Mouse (Mus musculus) heart, postnatal 25 days (tissue): ENCODE measurements around the gene Zfp618. TPM values are rescaled to one million over a fixed set of nuclear protein-coding genes. Genes with fewer than 3 reads are reported as not detected.
A peak's percentile ranks its signal among the peaks of the same experiment; 100 is the strongest.

ENCODE experiments used
- DNase-seq: peaks from one replicate; pipeline ENCODE4 v3.0.0; 2022; ENCODE audit warnings: low spot score
- intact Hi-C: fragments of 180-260 bp; cut with DNase I; formaldehyde crosslinking; loops from one replicate; pipeline ENCODE4 v1.15.1; 2025
- total RNA-seq, 2 experiments: library from RNA; stranded (reverse); gene quantifications; 2 replicates each; pipeline ENCODE4 v1.2.3; 2021

Zfp618 gene
- total RNA-seq, 2 experiments from 2014 or later, result 0.36 to 0.48 TPM

DNA sequence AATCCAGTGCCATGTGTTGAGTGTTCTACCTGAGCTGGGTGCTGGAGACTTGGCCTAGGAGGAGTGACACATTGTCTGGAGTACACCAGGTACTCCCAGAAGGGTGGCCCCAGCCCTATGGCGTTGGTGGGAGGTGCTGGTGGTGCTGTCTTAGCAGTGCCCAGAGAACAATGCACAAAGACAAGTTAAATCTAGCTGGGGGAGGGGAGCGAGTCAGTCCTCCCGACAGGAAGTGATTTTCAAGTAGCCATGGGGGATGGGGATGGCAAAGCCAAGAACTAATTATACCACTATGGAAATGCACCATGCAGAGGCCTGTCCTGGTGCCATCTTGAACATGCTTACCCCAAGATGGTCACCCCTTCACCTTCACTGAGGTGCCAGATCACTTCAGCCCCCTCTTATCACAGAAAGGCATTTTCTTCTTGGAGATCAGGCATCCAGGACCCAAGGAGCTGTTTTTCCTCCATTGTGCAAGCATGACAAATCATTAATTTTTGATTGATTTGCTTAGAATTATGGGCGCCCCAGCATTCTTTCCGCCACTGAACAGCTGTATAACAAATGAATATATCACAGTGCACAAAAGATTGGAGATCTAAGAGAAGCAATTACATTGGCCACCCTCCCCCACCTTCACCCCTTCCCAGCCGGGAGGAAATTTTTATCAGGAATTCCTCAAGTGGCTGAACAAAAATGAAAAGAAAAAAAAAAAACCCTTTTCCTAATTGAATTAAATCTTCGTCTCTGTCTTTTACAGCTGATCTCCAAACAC is 91.5 kb downstream of the Zfp618 start:
- intact Hi-C loops, result no loop called here
- no peak for DNase-seq

GRCm38 (mm10) chr4:63057581-63057980 is 92.2 kb downstream of the Zfp618 start:
- intact Hi-C loops, result no loop called here
- DNase-seq, result no peak

- DNase-seq, result no peak
- intact Hi-C loops, result no loop called here
These were observed 93.3 kb downstream of the Zfp618 start for GRCm38 (mm10) chr4:63058686-63059085.

DNA sequence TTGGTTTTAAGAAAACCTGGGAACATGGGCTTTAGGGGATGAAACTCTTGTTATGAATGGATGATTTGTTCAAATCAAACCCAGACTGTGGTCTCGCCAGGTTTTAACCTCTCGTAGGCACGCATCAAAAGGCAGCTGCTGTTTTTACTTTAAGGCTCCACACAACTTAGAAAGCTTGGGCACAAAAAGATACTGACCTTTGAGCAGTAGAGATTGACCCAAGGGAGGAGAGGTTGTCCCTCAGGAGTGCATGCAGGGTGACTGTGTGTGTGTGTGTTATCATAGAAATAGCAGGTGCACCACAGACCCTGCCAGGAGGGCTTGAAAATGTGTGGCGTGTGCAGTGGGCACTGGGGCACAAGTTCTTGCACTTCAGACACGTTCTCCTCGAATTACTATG is 95.0 kb downstream of the Zfp618 start:
- intact Hi-C loops, result no loop called here
- DNase-seq, result no peak

DNA sequence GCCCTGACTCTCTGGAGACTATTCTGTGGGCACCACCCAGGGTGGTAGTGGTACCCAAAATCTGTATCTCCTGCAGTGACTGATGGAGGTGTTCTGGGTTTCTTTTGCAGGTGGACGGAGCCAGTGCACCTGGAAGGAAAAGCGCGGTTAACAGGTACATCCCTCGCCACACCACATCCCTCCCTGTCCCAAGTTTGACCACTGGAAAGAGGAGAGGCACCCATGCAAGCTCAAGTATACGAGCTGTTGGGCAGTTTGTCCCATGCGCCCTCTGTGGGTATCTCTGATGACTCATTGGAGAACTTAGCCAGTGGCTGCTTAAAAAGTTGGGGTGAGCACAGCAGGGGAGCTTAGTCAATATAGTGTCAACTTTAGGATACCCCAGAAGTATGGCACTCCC is 96.0 kb downstream of the Zfp618 start:
- intact Hi-C loops, result no loop called here
- no peak for DNase-seq

GRCm38 (mm10) chr4:63063360-63063759 is 98.0 kb downstream of the Zfp618 start:
- no peak for DNase-seq
- intact Hi-C loops, result no loop called here

DNA sequence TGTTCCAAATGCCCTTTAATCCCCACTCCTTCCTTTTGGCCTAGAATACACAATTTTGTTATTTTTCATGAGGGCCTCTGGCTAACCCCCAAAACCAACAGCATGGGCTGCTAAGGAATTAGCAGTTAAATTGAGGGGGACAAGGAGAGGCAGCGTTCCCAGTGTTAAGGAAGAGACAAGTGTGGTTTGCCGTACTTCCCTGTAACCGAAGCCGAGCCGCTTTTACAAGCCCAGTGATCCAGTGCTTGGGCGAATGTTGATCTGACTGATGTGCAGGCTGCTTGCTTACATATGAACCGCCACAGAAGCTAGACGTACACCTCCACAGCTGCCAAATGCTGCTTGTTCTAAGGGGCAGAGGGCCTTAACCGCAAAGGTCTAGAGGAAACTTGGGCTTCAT is 99.5 kb downstream of the Zfp618 start:
- intact Hi-C loops, result no loop called here
- no peak for DNase-seq

GRCm38 (mm10) chr4:63066796-63067195 is 101.4 kb downstream of the Zfp618 start:
- DNase-seq, result no peak

DNA sequence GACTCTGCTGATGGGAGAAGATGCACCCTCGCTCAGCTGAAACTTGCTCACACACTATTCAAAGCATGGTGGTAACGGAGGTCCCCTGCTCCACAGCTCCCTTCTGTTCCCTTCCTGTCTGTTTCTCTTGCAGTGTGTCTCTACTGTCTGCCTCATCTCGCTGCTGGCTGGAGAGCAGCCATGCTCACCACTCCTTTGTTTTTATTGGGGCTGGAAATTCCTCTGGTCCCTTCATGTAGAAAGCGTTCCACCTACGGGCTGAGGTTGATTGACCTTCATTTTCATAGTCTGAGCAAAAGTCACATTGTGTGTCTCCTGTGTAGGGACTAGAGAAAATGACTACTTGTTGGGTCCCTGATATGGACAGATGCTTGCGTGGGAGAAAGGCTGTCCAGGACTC is 102.4 kb downstream of the Zfp618 start:
- intact Hi-C loops, result no loop called here
- DNase-seq, result no peak

More at GRCm38 (mm10) chr4:63066796-63067195, 101.4 kb downstream of the Zfp618 start:
- intact Hi-C loops, result no loop called here

DNA sequence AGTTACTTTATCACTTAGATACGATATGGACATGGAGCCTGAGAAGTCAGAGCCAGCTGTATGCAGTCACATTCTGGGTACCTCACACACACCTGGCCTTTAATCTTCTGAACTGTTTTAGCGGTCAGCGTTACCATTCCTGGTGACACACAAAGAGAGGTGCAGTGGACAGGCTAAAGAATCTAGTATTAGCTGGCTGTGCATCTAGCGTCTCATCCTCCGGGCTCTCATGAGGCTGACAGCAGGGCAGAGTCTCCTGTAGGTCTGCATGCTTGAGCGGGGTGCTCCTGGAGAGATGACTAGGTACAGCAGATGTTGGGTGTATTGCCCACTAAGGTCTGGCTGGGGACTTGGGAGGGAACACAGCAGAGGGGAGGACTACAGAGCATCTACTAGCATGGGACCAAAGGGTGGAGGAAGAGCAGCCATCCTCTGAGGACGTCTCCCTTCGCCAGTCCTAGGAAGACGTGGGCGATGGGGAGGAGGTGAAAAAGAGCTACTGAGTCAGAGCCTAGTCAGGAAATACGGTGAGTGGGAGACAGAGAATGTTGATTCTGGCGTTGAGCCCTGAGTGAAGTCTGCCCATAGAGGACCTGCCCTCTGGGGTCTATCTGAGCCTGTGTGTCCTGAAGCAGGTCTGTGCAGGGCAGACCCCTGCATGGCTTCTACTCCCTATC is 103.3 kb downstream of the Zfp618 start:
- DNase-seq, result no peak
- intact Hi-C loops, result no loop called here

- DNase-seq, result no peak
- intact Hi-C loops, result no loop called here
These were observed 106.3 kb downstream of the Zfp618 start for GRCm38 (mm10) chr4:63071413-63072260.

- intact Hi-C loops, result no loop called here
- no peak for DNase-seq
These were observed 107.8 kb downstream of the Zfp618 start for GRCm38 (mm10) chr4:63073139-63073538.

- no peak for DNase-seq
- intact Hi-C loops, result no loop called here
These were observed 113.8 kb downstream of the Zfp618 start for GRCm38 (mm10) chr4:63079159-63079558.

- peak; percentile 42 for DNase-seq
- intact Hi-C loops, result no loop called here
These were observed 119.1 kb downstream of the Zfp618 start for GRCm38 (mm10) chr4:63084473-63084889.

- intact Hi-C loops, result loop anchor here (5.0 kb wide), 1 partner anchor 82 kb away; no protein-coding TSS in a partner anchor
- DNase-seq, result no peak
These were observed 124.1 kb downstream of the Zfp618 start for GRCm38 (mm10) chr4:63089484-63089883.

GRCm38 (mm10) chr4:63091151-63091550 is 125.8 kb downstream of the Zfp618 start:
- intact Hi-C loops, result no loop called here
- DNase-seq, result no peak

GRCm38 (mm10) chr4:63097603-63098002 is 132.2 kb downstream of the Zfp618 start:
- DNase-seq, result no peak

DNA sequence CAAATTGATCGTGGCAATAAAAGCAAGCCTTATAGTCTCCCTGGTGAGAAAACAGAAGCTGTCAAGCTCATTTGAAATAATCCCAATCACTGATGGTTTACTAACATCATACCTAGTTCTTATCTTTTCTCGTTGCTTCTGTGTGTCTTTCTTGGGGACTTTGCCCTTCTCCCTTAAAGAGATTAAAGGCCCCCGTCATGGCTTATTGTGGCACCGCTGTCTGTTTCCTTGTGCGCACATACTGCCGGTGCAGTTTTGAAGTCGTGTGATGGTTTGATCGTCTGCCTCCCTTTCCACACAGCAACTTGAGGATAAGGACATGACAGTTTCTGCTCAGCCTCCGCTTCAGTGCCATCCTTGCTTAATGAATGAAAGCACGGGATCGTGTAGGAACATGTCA is 135.1 kb downstream of the Zfp618 start:
- intact Hi-C loops, result no loop called here
- DNase-seq, result no peak

More at GRCm38 (mm10) chr4:63097603-63098002, 132.2 kb downstream of the Zfp618 start:
- intact Hi-C loops, result no loop called here

GRCm38 (mm10) chr4:63102025-63102424 is 136.7 kb downstream of the Zfp618 start:
- DNase-seq, result no peak
- intact Hi-C loops, result no loop called here

DNA sequence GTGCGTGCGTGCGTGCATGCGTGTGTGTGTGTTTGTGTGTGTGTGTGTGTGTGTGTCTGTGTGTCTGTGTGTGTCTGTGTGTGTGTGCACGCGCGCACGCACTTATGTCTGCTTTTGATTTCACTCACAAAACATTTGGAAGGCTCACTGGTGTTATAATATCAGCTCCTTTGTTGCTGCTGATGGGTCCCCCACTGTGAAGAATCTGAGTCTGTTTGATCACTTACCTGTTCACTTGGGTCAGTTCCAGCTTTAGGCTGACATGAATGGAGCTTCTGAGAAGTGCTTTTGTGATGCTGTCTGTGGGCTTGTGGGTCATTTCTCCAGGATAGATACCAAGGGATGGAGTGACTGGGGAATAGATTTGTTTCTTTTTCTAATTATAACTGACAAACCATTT is 140.3 kb downstream of the Zfp618 start:
- no peak for DNase-seq
- intact Hi-C loops, result no loop called here
